Mouse (Mus musculus): ENCODE results near the gene Atp13a3. TPM values are rescaled to one million over a fixed set of nuclear protein-coding genes. Genes with fewer than 3 reads are reported as not detected.
"Not testable (repeated sequence)": the region's sequence is repeated elsewhere in the genome, so short reads cannot be mapped to it uniquely, and the experiment has no call there.

Atp13a3 gene
- total RNA-seq, 2 experiments from 2014 or later, result 65.0 to 70.9 TPM

GRCm38 (mm10) chr16:30416284-30416683 lies 10.5 kb upstream of the Atp13a3 start:
- peak in 1 of 2 experiments; percentile 12 for DNase-seq (ENCODE audit: low spot score in 2 of 2)

GRCm38 (mm10) chr16:30412680-30413079 lies 6.9 kb upstream of the Atp13a3 start:
- DNase-seq (ENCODE audit: low spot score in 2 of 2), result no peak

- no peak for DNase-seq (ENCODE audit: low spot score in 2 of 2)
These were observed 5.1 kb upstream of the Atp13a3 start for GRCm38 (mm10) chr16:30410914-30411313.

- no peak for DNase-seq (ENCODE audit: low spot score in 2 of 2)
These were observed 1.7 kb upstream of the Atp13a3 start for GRCm38 (mm10) chr16:30407513-30407912.

GRCm38 (mm10) chr16:30403528-30403927 lies 2.2 kb downstream of the Atp13a3 start:
- DNase-seq (ENCODE audit: low spot score in 2 of 2), result no peak

GRCm38 (mm10) chr16:30397127-30398057 lies 8.4 kb downstream of the Atp13a3 start:
- DNase-seq (ENCODE audit: low spot score in 2 of 2), result no peak

- DNase-seq (ENCODE audit: low spot score in 2 of 2), result no peak
These were observed 10.6 kb downstream of the Atp13a3 start for GRCm38 (mm10) chr16:30395136-30395535.

GRCm38 (mm10) chr16:30390650-30391340 lies 15.0 kb downstream of the Atp13a3 start:
- no peak for DNase-seq (ENCODE audit: low spot score in 2 of 2)

- DNase-seq (ENCODE audit: low spot score in 2 of 2), result no peak
These were observed 15.7 kb downstream of the Atp13a3 start for GRCm38 (mm10) chr16:30389831-30390649.

GRCm38 (mm10) chr16:30389210-30389684 lies 16.5 kb downstream of the Atp13a3 start:
- no peak for DNase-seq (ENCODE audit: low spot score in 2 of 2)

- peak; percentile 86 to 91 for DNase-seq (ENCODE audit: low spot score in 2 of 2)
These were observed 17.1 kb downstream of the Atp13a3 start for GRCm38 (mm10) chr16:30388522-30389209.

GRCm38 (mm10) chr16:30387871-30388460 lies 17.8 kb downstream of the Atp13a3 start:
- peak in 1 of 2 experiments; percentile 22 for DNase-seq (ENCODE audit: low spot score in 2 of 2)

- no peak for DNase-seq (ENCODE audit: low spot score in 2 of 2)
These were observed 18.8 kb downstream of the Atp13a3 start for GRCm38 (mm10) chr16:30386911-30387439.

GRCm38 (mm10) chr16:30385531-30385930 lies 20.2 kb downstream of the Atp13a3 start:
- no peak for DNase-seq (ENCODE audit: low spot score in 2 of 2)

- no peak for DNase-seq (ENCODE audit: low spot score in 2 of 2)
These were observed 29.5 kb downstream of the Atp13a3 start for GRCm38 (mm10) chr16:30376237-30376636.

- DNase-seq (ENCODE audit: low spot score in 2 of 2), result no peak
These were observed 30.8 kb downstream of the Atp13a3 start for GRCm38 (mm10) chr16:30374927-30375326.

- peak in 1 of 2 experiments; percentile 64 for DNase-seq (ENCODE audit: low spot score in 2 of 2)
These were observed 31.5 kb downstream of the Atp13a3 start for GRCm38 (mm10) chr16:30374266-30374665.

GRCm38 (mm10) chr16:30373286-30373685 lies 32.5 kb downstream of the Atp13a3 start:
- DNase-seq (ENCODE audit: low spot score in 2 of 2), result not testable (repeated sequence)

GRCm38 (mm10) chr16:30367395-30367794 lies 38.4 kb downstream of the Atp13a3 start:
- DNase-seq (ENCODE audit: low spot score in 2 of 2), result no peak

- no peak for DNase-seq (ENCODE audit: low spot score in 2 of 2)
These were observed 41.2 kb downstream of the Atp13a3 start for GRCm38 (mm10) chr16:30364604-30365003.
